Mouse (Mus musculus): ENCODE results near the gene Arl5c.

Arl5c gene

GRCm38 (mm10) chr11:97996691-97997090 lies 710 bp upstream of the Arl5c start:
- DNase-seq (ENCODE audit: low spot score in 2 of 2), result no peak

- peak; percentile 56 to 78 for DNase-seq (ENCODE audit: low spot score in 2 of 2)
Measured at GRCm38 (mm10) chr11:97994539-97995100, 1.4 kb downstream of the Arl5c start.

- peak; percentile 76 to 80 for DNase-seq (ENCODE audit: low spot score in 2 of 2)
Measured at GRCm38 (mm10) chr11:97988530-97989096, 7.4 kb downstream of the Arl5c start.

GRCm38 (mm10) chr11:97987551-97988526 lies 8.1 kb downstream of the Arl5c start:
- peak; percentile 90 to 94 for DNase-seq (ENCODE audit: low spot score in 2 of 2)

GRCm38 (mm10) chr11:97986738-97987465 lies 9.1 kb downstream of the Arl5c start:
- no peak for DNase-seq (ENCODE audit: low spot score in 2 of 2)

GRCm38 (mm10) chr11:97985727-97986677 lies 10.0 kb downstream of the Arl5c start, which contains the start of gene Plxdc1:
TSS of gene Plxdc1 (minus strand) at chr11:97986444.
- no peak for DNase-seq (ENCODE audit: low spot score in 2 of 2)

GRCm38 (mm10) chr11:97983983-97984382 lies 12.0 kb downstream of the Arl5c start:
- DNase-seq (ENCODE audit: low spot score in 2 of 2), result no peak

- no peak for DNase-seq (ENCODE audit: low spot score in 2 of 2)
Measured at GRCm38 (mm10) chr11:97983506-97983905, 12.5 kb downstream of the Arl5c start.

- no peak for DNase-seq (ENCODE audit: low spot score in 2 of 2)
Measured at GRCm38 (mm10) chr11:97982721-97983120, 13.3 kb downstream of the Arl5c start.

- DNase-seq (ENCODE audit: low spot score in 2 of 2), result peak in 1 of 2 experiments; percentile 48
Measured at GRCm38 (mm10) chr11:97980531-97980966, 15.4 kb downstream of the Arl5c start.

GRCm38 (mm10) chr11:97979824-97980495 lies 16.0 kb downstream of the Arl5c start:
- DNase-seq (ENCODE audit: low spot score in 2 of 2), result no peak

GRCm38 (mm10) chr11:97978392-97978791 lies 17.6 kb downstream of the Arl5c start:
- DNase-seq (ENCODE audit: low spot score in 2 of 2), result no peak

GRCm38 (mm10) chr11:97977797-97978196 lies 18.2 kb downstream of the Arl5c start:
- no peak for DNase-seq (ENCODE audit: low spot score in 2 of 2)

GRCm38 (mm10) chr11:97974746-97975145 lies 21.2 kb downstream of the Arl5c start:
- no peak for DNase-seq (ENCODE audit: low spot score in 2 of 2)

- DNase-seq (ENCODE audit: low spot score in 2 of 2), result no peak
Measured at GRCm38 (mm10) chr11:97974141-97974540, 21.8 kb downstream of the Arl5c start.

- DNase-seq (ENCODE audit: low spot score in 2 of 2), result no peak
Measured at GRCm38 (mm10) chr11:97972434-97972833, 23.5 kb downstream of the Arl5c start.

GRCm38 (mm10) chr11:97971232-97971631 lies 24.7 kb downstream of the Arl5c start:
- peak; percentile 64 to 78 for DNase-seq (ENCODE audit: low spot score in 2 of 2)

GRCm38 (mm10) chr11:97970771-97971170 lies 25.2 kb downstream of the Arl5c start:
- DNase-seq (ENCODE audit: low spot score in 2 of 2), result no peak

- no peak for DNase-seq (ENCODE audit: low spot score in 2 of 2)
Measured at GRCm38 (mm10) chr11:97968385-97968784, 27.6 kb downstream of the Arl5c start.

GRCm38 (mm10) chr11:97967114-97967513 lies 28.9 kb downstream of the Arl5c start:
- DNase-seq (ENCODE audit: low spot score in 2 of 2), result no peak

Data from urinary bladder, postnatal 4 days (tissue).